Mouse (Mus musculus): ENCODE measurements around the gene Gfi1.

Gene Gfi1

GRCm38 (mm10) chr5:107678392-107678791 lies 47.4 kb downstream of the Gfi1 start:
- peak in 1 of 2 experiments; percentile 20 for DNase-seq (ENCODE audit: low spot score in 2 of 2)
